Mouse (Mus musculus) v-Abl transformed pro-B cells (cell line): ENCODE data around the gene Sertad2.

Experiments
- in situ Hi-C, 2 experiments: fragments of 400-800 bp; cut with MboI; formaldehyde crosslinking; loops; one replicate each; pipeline ENCODE4 v1.15.1; 2025; ENCODE audit not compliant: unreplicated experiment in 2 of 2

Sertad2 gene

DNA sequence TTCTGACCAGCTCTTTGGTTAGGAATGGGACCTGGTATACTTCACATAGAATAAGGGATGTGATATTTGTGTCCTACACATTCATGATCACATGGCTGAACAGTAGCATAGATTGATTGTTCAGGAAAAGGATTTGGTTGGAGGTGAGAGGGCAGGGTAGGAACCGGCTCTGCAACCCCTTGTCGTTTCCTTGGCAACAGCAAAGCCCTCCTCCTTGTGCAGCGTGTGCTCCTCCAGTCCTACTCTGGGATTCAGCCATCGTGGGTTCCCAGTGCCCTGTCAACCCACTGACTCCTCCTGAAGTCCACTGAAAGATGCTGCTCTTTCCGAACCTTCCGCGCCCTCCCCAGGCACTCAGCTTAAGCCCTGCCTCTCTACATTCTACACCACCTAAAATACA lies 119.8 kb downstream of the Sertad2 start:
- in situ Hi-C loops, result loop anchor here (25.0 kb wide), 3 partner anchors 249 to 1949 kb away; no protein-coding TSS in a partner anchor

DNA sequence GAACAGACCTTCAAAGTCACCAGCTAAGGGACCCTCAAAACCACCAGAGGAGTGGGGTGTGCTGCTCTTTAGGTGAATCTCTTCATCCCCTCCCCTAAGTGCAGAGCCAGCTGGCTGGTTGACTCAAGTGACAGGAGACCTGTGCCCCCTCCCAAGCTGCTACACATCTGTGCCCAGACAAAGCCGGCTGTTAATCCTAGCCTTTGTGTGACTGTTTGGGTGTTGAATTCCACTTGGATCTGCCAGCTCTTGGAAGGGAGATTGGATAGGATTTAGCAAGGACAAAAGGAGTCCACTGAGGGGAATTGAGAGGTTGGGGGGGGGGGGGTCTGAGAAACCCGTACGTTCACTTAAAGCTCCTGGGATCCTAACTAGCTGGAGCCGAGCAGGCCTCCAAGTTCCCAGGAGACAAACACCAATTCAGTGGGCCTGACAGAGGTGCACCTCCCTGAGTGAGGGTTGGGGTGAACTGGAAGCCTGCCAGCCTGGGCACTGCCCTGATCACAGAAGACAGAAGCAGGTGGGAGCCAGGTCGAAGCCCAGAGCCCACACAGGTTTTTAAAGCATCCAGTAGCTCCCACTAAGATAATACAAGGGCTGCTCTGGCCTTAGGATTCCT lies 120.6 kb downstream of the Sertad2 start:
- in situ Hi-C loops, result loop anchor here (25.0 kb wide), 3 partner anchors 249 to 1949 kb away; no protein-coding TSS in a partner anchor

DNA sequence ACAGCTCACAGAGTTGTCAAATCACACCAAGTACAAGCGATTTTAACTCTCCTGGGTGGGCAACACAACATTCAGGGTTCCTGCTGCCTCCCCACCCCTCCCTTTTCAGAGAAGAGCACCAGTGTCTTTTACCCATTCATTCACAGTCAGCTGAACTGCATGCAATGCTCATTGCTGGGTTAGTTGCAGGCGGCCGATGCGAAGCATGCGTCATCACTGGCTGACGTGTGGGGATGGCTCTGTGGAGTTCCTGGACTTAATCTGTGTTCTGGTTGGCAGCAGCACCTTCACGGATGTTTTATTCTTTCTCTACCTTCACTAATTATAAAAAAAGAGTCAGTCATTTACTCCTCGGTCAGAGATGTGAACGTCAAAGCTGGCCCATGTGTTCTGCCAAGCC lies 121.8 kb downstream of the Sertad2 start:
- in situ Hi-C loops, result loop anchor here (25.0 kb wide), 3 partner anchors 247 to 1947 kb away; no protein-coding TSS in a partner anchor

DNA sequence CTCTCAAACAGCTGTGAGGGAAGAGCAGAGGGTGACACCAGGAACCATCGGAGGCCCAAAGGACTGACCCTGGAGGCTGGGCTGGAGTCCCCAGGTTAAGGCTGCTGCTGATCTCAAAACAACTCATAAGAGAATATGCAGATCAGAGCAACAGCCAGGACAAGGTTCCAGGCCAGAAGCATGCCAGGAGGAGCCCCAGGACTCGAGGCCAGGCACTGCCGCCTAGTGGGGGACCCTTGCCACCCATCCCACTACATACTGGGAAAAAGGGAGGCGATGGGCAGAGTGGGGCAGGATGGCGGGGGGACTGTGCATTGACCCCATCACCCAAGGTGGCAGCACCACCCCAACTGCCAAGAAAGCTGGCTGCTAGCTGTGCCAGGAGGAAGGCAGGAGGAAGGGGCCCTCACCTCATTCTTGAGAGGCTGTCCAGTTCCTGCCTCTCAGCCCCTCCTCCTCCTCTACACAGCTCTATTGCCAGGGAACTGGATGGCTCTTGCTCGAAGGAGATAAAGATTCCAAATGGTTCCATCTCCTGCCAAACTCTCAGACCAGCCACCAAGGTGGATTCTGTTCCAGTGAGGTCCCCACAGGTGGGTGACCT lies 128.8 kb downstream of the Sertad2 start:
- in situ Hi-C loops, result loop anchor here (25.0 kb wide), 3 partner anchors 240 to 1940 kb away; no protein-coding TSS in a partner anchor

DNA sequence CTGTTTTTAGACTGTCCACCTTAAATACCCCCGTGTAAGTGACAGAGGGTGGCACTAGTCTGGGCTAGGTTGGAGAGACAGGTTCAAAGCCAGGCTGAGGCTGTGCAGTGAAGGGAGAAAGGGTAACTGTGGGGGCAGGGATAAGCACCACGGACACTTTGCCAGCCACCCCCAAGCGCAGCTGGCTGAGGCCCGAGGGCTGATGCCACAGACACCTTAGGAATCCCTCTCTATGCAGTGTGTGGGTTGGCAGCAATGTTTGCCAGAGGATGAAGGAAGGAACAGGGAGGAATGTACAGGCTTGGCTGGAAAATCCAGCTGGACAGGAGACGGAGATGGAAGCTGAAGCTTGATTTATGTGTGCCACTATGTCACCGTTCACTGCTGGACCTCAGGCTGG lies 129.5 kb downstream of the Sertad2 start:
- in situ Hi-C loops, result loop anchor here (25.0 kb wide), 3 partner anchors 240 to 1940 kb away; no protein-coding TSS in a partner anchor

DNA sequence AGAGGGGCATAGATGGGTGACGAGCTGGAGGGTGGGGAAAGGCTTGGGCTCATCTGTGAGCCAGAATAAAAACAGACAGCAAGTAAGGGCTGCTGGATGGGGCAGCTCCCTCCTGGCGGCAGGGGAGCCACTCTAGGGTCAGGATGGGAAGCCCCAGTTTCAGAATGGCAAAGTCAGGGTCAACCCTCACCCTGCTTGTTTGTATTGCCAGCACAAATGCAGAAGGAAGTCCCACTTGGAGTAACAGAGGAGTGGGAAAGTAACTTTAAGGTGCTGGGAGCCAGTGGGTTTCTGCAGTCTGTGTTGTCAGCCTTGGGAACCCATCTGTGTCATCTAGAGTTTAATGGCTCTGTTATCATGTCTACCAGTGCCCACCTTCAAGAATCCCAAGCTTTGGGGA lies 136.3 kb downstream of the Sertad2 start:
- in situ Hi-C loops, result loop anchor here in 1 of 2 experiments (25.0 kb wide), 3 partner anchors 417 to 867 kb away; no protein-coding TSS in a partner anchor

DNA sequence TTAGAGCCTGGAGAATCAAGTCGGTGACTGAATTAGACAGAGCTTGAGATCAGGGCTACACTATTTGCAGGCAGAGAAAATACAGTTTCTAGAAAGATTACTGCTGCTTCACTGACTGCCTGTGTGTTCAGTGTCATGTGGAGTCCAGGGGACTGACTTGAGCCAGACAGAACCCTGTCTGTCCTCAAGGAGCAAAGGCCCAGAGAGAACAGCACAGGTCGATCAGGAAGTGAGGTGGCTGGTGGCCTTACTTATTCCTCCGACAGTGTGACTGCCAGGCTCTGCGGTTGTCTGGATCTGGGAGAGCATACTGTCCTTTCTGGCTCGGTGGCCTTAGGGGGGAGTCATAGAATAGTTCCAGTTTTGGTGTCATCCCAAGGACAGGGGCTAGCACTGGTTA lies 137.7 kb downstream of the Sertad2 start:
- in situ Hi-C loops, result loop anchor here (10.0 to 25.0 kb wide), 6 partner anchors 236 to 868 kb away; no protein-coding TSS in a partner anchor

DNA sequence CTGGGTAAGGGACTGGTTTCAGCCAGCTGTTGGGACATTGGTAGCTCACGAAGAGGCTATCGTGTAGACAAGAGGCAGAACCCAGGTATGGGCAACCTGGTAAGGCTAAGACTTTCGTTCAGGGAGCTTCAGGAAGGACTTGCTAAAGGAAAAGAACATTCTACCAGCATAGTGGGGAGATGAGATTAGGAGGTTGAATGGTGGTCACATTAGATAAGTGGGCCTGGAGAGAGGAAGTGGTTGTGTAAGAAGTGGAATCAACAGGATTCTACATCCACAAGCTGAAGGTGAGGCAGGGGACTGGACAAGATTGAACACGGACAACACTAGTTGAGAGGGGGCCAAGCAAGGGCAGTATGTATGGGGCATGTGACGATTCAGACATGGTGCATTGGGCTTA lies 138.6 kb downstream of the Sertad2 start:
- in situ Hi-C loops, result loop anchor here (10.0 to 25.0 kb wide), 6 partner anchors 237 to 869 kb away; no protein-coding TSS in a partner anchor

DNA sequence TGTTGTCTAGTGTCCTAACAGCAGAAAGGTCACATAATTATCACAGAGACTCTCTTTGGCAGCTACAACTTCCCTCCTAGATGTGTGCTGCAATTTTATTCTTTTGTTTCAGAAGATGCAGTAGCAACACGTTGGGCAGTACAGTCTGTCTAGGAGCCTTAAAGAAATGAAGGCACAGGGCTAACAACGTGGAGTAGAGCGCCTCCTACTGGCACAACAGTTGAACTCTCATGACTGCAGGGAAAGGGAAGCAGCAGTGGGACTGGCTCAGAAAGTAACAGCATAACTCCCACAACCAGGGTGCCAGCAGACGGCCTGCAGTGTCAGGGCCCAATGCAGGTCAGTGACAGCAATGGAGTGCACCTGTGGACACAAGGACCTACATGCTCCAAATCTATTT lies 147.9 kb downstream of the Sertad2 start:
- in situ Hi-C loops, result loop anchor here in 1 of 2 experiments (10.0 to 25.0 kb wide), 4 partner anchors 236 to 879 kb away; no protein-coding TSS in a partner anchor
